Mouse (Mus musculus): Measurements from ENCODE around the gene Lin37.

The Lin37 gene

GRCm38 (mm10) chr7:30588676-30589434 lies 29.2 kb upstream of the Lin37 start, which contains the start of gene Kmt2b:
Gene Kmt2b, minus strand, starts transcription at chr7:30588726.
- in situ Hi-C loops (cut with MboI; ENCODE audit: low pct_unique_long_range_greater_than_20kb in 1 of 2, low sequenced_read_pairs in 2 of 2, unreplicated experiment in 1 of 2), result no loop called here

- in situ Hi-C loops (cut with MboI; ENCODE audit: low pct_unique_long_range_greater_than_20kb in 1 of 2, low sequenced_read_pairs in 2 of 2, unreplicated experiment in 1 of 2), result no loop called here
Observed at GRCm38 (mm10) chr7:30587842-30588667, 28.4 kb upstream of the Lin37 start.

- in situ Hi-C loops (cut with MboI; ENCODE audit: low pct_unique_long_range_greater_than_20kb in 1 of 2, low sequenced_read_pairs in 2 of 2, unreplicated experiment in 1 of 2), result no loop called here
Observed at GRCm38 (mm10) chr7:30586455-30587020, 26.9 kb upstream of the Lin37 start.

GRCm38 (mm10) chr7:30585170-30585569 lies 25.5 kb upstream of the Lin37 start:
- in situ Hi-C loops (cut with MboI; ENCODE audit: low pct_unique_long_range_greater_than_20kb in 1 of 2, low sequenced_read_pairs in 2 of 2, unreplicated experiment in 1 of 2), result no loop called here

- in situ Hi-C loops (cut with MboI; ENCODE audit: low pct_unique_long_range_greater_than_20kb in 1 of 2, low sequenced_read_pairs in 2 of 2, unreplicated experiment in 1 of 2), result no loop called here
Observed at GRCm38 (mm10) chr7:30584339-30584738, 24.7 kb upstream of the Lin37 start.

GRCm38 (mm10) chr7:30581547-30581946 lies 21.9 kb upstream of the Lin37 start:
- in situ Hi-C loops (cut with MboI; ENCODE audit: low pct_unique_long_range_greater_than_20kb in 1 of 2, low sequenced_read_pairs in 2 of 2, unreplicated experiment in 1 of 2), result no loop called here

GRCm38 (mm10) chr7:30579950-30580349 lies 20.3 kb upstream of the Lin37 start:
- in situ Hi-C loops (cut with MboI; ENCODE audit: low pct_unique_long_range_greater_than_20kb in 1 of 2, low sequenced_read_pairs in 2 of 2, unreplicated experiment in 1 of 2), result no loop called here

- in situ Hi-C loops (cut with MboI; ENCODE audit: low pct_unique_long_range_greater_than_20kb in 1 of 2, low sequenced_read_pairs in 2 of 2, unreplicated experiment in 1 of 2), result no loop called here
Observed at GRCm38 (mm10) chr7:30572969-30573368, 13.3 kb upstream of the Lin37 start.

GRCm38 (mm10) chr7:30572389-30572788 lies 12.8 kb upstream of the Lin37 start:
- in situ Hi-C loops (cut with MboI; ENCODE audit: low pct_unique_long_range_greater_than_20kb in 1 of 2, low sequenced_read_pairs in 2 of 2, unreplicated experiment in 1 of 2), result no loop called here

GRCm38 (mm10) chr7:30567555-30567954 lies 7.9 kb upstream of the Lin37 start:
- in situ Hi-C loops (cut with MboI; ENCODE audit: low pct_unique_long_range_greater_than_20kb in 1 of 2, low sequenced_read_pairs in 2 of 2, unreplicated experiment in 1 of 2), result no loop called here

- in situ Hi-C loops (cut with MboI; ENCODE audit: low pct_unique_long_range_greater_than_20kb in 1 of 2, low sequenced_read_pairs in 2 of 2, unreplicated experiment in 1 of 2), result no loop called here
Observed at GRCm38 (mm10) chr7:30566033-30566432, 6.4 kb upstream of the Lin37 start.

- in situ Hi-C loops (cut with MboI; ENCODE audit: low pct_unique_long_range_greater_than_20kb in 1 of 2, low sequenced_read_pairs in 2 of 2, unreplicated experiment in 1 of 2), result no loop called here
Observed at GRCm38 (mm10) chr7:30564970-30565571, 5.4 kb upstream of the Lin37 start, which contains the start of gene Igflr1. Gene Igflr1, plus strand, starts transcription at chr7:30565427.

GRCm38 (mm10) chr7:30563906-30564280 lies 4.3 kb upstream of the Lin37 start:
- in situ Hi-C loops (cut with MboI; ENCODE audit: low pct_unique_long_range_greater_than_20kb in 1 of 2, low sequenced_read_pairs in 2 of 2, unreplicated experiment in 1 of 2), result no loop called here

GRCm38 (mm10) chr7:30563117-30563905 lies 3.7 kb upstream of the Lin37 start, which contains the start of the genes U2af1l4, Gm49396 and Psenen:
Gene U2af1l4, plus strand, starts transcription at chr7:30563301.
Gene Gm49396, plus strand, starts transcription at chr7:30563344.
Gene Psenen, minus strand, starts transcription at chr7:30563627.
- in situ Hi-C loops (cut with MboI; ENCODE audit: low pct_unique_long_range_greater_than_20kb in 1 of 2, low sequenced_read_pairs in 2 of 2, unreplicated experiment in 1 of 2), result no loop called here

GRCm38 (mm10) chr7:30562526-30563116 lies 3.0 kb upstream of the Lin37 start:
- in situ Hi-C loops (cut with MboI; ENCODE audit: low pct_unique_long_range_greater_than_20kb in 1 of 2, low sequenced_read_pairs in 2 of 2, unreplicated experiment in 1 of 2), result no loop called here

GRCm38 (mm10) chr7:30560296-30560695 lies 658 bp upstream of the Lin37 start:
- in situ Hi-C loops (cut with MboI; ENCODE audit: low pct_unique_long_range_greater_than_20kb in 1 of 2, low sequenced_read_pairs in 2 of 2, unreplicated experiment in 1 of 2), result no loop called here

- in situ Hi-C loops (cut with MboI; ENCODE audit: low pct_unique_long_range_greater_than_20kb in 1 of 2, low sequenced_read_pairs in 2 of 2, unreplicated experiment in 1 of 2), result no loop called here
Observed at GRCm38 (mm10) chr7:30558656-30559442, 789 bp downstream of the Lin37 start.

Measured in mouse embryonic stem cell (cell line).